35 mouse cellular contexts compared by ENCODE assay signal in the genomic region with DNA sequence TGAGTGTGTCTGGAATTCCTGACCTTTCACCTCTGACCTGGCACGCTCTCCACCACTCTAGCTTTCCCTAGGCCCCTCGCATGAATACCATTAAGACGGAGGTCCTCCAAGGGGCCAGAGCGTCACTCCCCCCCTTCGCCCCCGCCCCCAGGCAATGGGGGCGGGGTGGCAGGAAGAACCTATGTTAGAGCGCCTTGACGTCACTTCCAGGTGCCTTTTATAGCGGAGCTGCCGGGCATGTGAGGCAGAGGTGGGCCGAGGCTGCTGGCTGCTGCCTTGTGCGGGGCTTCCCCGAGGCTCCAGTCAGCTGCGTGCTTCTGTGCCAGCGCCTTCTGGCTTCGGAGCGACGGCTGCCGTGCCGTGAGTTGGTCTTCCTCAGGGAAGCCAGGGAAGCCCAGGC. TPM values are rescaled to one million over a fixed set of nuclear protein-coding genes. Genes with fewer than 3 reads are reported as not detected.
A peak's percentile ranks its signal among the peaks of the same experiment; 100 is the strongest.
DNase-seq lines count a peak whose midpoint lies in the region; ATAC-seq and TF ChIP-seq lines count a peak whose summit lies in the region.
"Had no signal": no experiment of that assay in that cellular context is flagged by ENCODE, and none has a peak within 500 bp of the region (broad histone marks: within the 10 kb centered on the region; RNA-seq: fewer than 3 reads in every experiment).

Gene Trim52, plus strand, starts transcription at position 219 of the 400 bp plus-strand sequence.

- H3K79me2 ChIP-seq in heart, adult 2 months (replicated peaks; ENCODE audit: control insufficient read depth, insufficient read depth, low read length) = no peaks in the 10 kb centered on the region

- TF ChIP-seq POLR2A in heart, adult 2 months (IDR thresholded peaks at IDR 0.05; ENCODE audit: insufficient read depth, low read depth, low read length) = no peak

- no peaks in the 10 kb centered on the region for H3K9me3 ChIP-seq in hindbrain, embryonic 14.5 days (ENCODE audit: control insufficient read depth, low read length)
- no peaks in the 10 kb centered on the region for H3K9me3 ChIP-seq in hindbrain, embryonic 11.5 days (ENCODE audit: control insufficient read depth, low read length)
- H3K9me3 ChIP-seq in E14TG2a.4 (ENCODE audit: low read length) = peaks cover 23% of the 10 kb centered on the region
- H3K9me3 ChIP-seq: neural tube, embryonic 15.5 days; stomach, embryonic 15.5 days had no signal

- DNase-seq in cerebellum, adult 11-12 months = no peak
- DNase-seq in hindbrain, embryonic 14.5 days (ENCODE audit: low spot score) = no peak
- DNase-seq in hindbrain, embryonic 11.5 days (ENCODE audit: low spot score) = no peak
- peak; percentile 86 for DNase-seq in ZHBTc4 (ENCODE audit: low read depth, low spot score)
- DNase-seq in spleen, postnatal 36 days (ENCODE audit: low spot score in 2 of 2) = no peak
- DNase-seq in heart, adult 2 months = no peak
- DNase-seq: adrenal gland, postnatal 36 days; cerebellum, adult 11 months; cerebellum, postnatal 10 days; heart, postnatal 14 days; kidney, postnatal 36 days; layer of hippocampus, postnatal 36 days; liver, embryonic 13.5 days; lung, adult 2 months; right cerebral cortex, adult 18-20 months; right cerebral cortex, postnatal 4 days had no signal

- 94% methylated on average over 21 of the region's 21 CpGs for WGBS in hindbrain, embryonic 14.5 days
- WGBS in hindbrain, embryonic 11.5 days = 94% methylated on average over 21 of the region's 21 CpGs
- WGBS in heart, adult 2 months = 96% methylated on average over 21 of the region's 21 CpGs

- intact Hi-C loops in heart, adult 2 months (cut with DNase I) = no loop called here

- no peaks in the 10 kb centered on the region for H3K27me3 ChIP-seq in hindbrain, embryonic 14.5 days (ENCODE audit: control insufficient read depth, insufficient read depth, low read length)
- no peaks in the 10 kb centered on the region for H3K27me3 ChIP-seq in hindbrain, embryonic 11.5 days (ENCODE audit: control insufficient read depth, insufficient read depth, low read length)
- no peaks in the 10 kb centered on the region for H3K27me3 ChIP-seq in E14TG2a.4 (ENCODE audit: insufficient read depth, low read length)
- no peaks in the 10 kb centered on the region for H3K27me3 ChIP-seq in heart, adult 2 months (ENCODE audit: control insufficient read depth, insufficient read depth, low read length)
- H3K27me3 ChIP-seq: heart, embryonic 12.5 days; limb, embryonic 13.5 days; liver, embryonic 13.5 days; neural tube, embryonic 15.5 days; stomach, embryonic 15.5 days had no signal

- H3K4me2 ChIP-seq in hindbrain, embryonic 14.5 days (replicated peaks) = no peak within 1 kb of the TSS
- no peak within 1 kb of the TSS for H3K4me2 ChIP-seq in hindbrain, embryonic 11.5 days (replicated peaks; ENCODE audit: low read depth, low read length)
- H3K4me2 ChIP-seq: heart, embryonic 12.5 days; limb, embryonic 13.5 days; liver, embryonic 13.5 days; neural tube, embryonic 15.5 days; stomach, embryonic 15.5 days had no signal

- 0 out of 2 replicates have a peak, but pooled peaks have one; percentile 40 for ATAC-seq in cerebellum, adult (ENCODE audit: insufficient number of reproducible peaks, low FRiP score, low TSS enrichment)
- ATAC-seq in hindbrain, embryonic 14.5 days (ENCODE audit: low FRiP score) = peak; percentile 51; the same call in 1 of the 2 replicates
- no peak for ATAC-seq in hindbrain, embryonic 11.5 days (ENCODE audit: low FRiP score)
- ATAC-seq: hindbrain, postnatal 0 days; intestine, embryonic 16.5 days had no signal

- no peak within 1 kb of the TSS for H3K4me3 ChIP-seq in hindbrain, embryonic 14.5 days (replicated peaks; ENCODE audit: low read length)
- H3K4me3 ChIP-seq in hindbrain, embryonic 11.5 days (ENCODE audit: low read depth, low read length) = no peak within 1 kb of the TSS
- H3K4me3 ChIP-seq in E14TG2a.4 (replicated peaks; ENCODE audit: low read length) = peak within 1 kb of the TSS; percentile 89
- H3K4me3 ChIP-seq in heart, adult 2 months = no peak within 1 kb of the TSS
- H3K4me3 ChIP-seq: forebrain, embryonic 10.5 days; heart, embryonic 12.5 days; limb, embryonic 13.5 days; liver, embryonic 13.5 days; midbrain, embryonic 10.5 days; neural tube, embryonic 15.5 days; stomach, embryonic 15.5 days had no signal

- no peak for TF ChIP-seq EP300 in heart, adult 2 months (IDR thresholded peaks at IDR 0.05; ENCODE audit: insufficient read depth, low read depth, low read length)

- no peaks in the 10 kb centered on the region for H3K36me3 ChIP-seq in hindbrain, embryonic 14.5 days (replicated peaks; ENCODE audit: control insufficient read depth, insufficient read depth)
- H3K36me3 ChIP-seq in hindbrain, embryonic 11.5 days (ENCODE audit: control insufficient read depth, insufficient read depth, low read length) = no peaks in the 10 kb centered on the region
- peaks cover 23% of the 10 kb centered on the region for H3K36me3 ChIP-seq in E14TG2a.4 (ENCODE audit: insufficient read depth, low read length)
- no peaks in the 10 kb centered on the region for H3K36me3 ChIP-seq in heart, adult 2 months (ENCODE audit: control insufficient read depth, insufficient read depth, low read length)
- H3K36me3 ChIP-seq: heart, embryonic 12.5 days; limb, embryonic 13.5 days; liver, embryonic 13.5 days; midbrain, embryonic 10.5 days; neural tube, embryonic 15.5 days; stomach, embryonic 15.5 days had no signal

- no peak within 1 kb of the TSS for H3K27ac ChIP-seq in hindbrain, embryonic 14.5 days
- H3K27ac ChIP-seq in hindbrain, embryonic 11.5 days (ENCODE audit: low read depth, low read length) = no peak within 1 kb of the TSS
- no peak within 1 kb of the TSS for H3K27ac ChIP-seq in heart, adult 2 months
- H3K27ac ChIP-seq: forebrain, embryonic 10.5 days; hindbrain, postnatal 0 days; limb, embryonic 13.5 days; liver, embryonic 13.5 days; midbrain, embryonic 10.5 days; neural tube, embryonic 15.5 days; stomach, embryonic 15.5 days had no signal

- no peaks in the 10 kb centered on the region for H3K4me1 ChIP-seq in hindbrain, embryonic 14.5 days (replicated peaks; ENCODE audit: control insufficient read depth, insufficient read depth, low read length)
- H3K4me1 ChIP-seq in hindbrain, embryonic 11.5 days (replicated peaks; ENCODE audit: control insufficient read depth, insufficient read depth, low read length) = no peaks in the 10 kb centered on the region
- H3K4me1 ChIP-seq in E14TG2a.4 (replicated peaks; ENCODE audit: low read depth, low read length) = peaks cover 11% of the 10 kb centered on the region; the same call in 1 of the 2 replicates
- H3K4me1 ChIP-seq in heart, adult 2 months (ENCODE audit: control insufficient read depth, insufficient read depth, low read length) = no peaks in the 10 kb centered on the region
- H3K4me1 ChIP-seq: forebrain, embryonic 10.5 days; heart, embryonic 12.5 days; limb, embryonic 13.5 days; liver, embryonic 13.5 days; midbrain, embryonic 10.5 days; neural tube, embryonic 15.5 days; stomach, embryonic 15.5 days had no signal

- H3K9ac ChIP-seq in hindbrain, embryonic 14.5 days = no peak within 1 kb of the TSS
- no peak within 1 kb of the TSS for H3K9ac ChIP-seq in hindbrain, embryonic 11.5 days (ENCODE audit: low read depth, low read length)
- no peak within 1 kb of the TSS for H3K9ac ChIP-seq in heart, adult 2 months (ENCODE audit: low read depth, low read length)
- H3K9ac ChIP-seq: heart, embryonic 12.5 days; limb, embryonic 13.5 days; liver, embryonic 13.5 days; neural tube, embryonic 15.5 days; stomach, embryonic 15.5 days had no signal

- TF ChIP-seq CTCF in E14TG2a.4 (conservative IDR thresholded peaks at IDR 0.05; ENCODE audit: low read length) = no peak
- TF ChIP-seq CTCF in heart, adult 2 months (IDR thresholded peaks at IDR 0.05) = no peak

RNA-seq across cellular contexts. Expression of gene Trim52, which starts in this region (rescaled TPM):
- polyA plus RNA-seq in hindbrain, embryonic 14.5 days (2014; fragmentation: Nextera tagmentation; extraction: Ambion mirVana) = not detected in 2 replicates
- not detected in 2 replicates for polyA plus RNA-seq in hindbrain, embryonic 11.5 days (2014; fragmentation: Nextera tagmentation; extraction: Ambion mirVana)
- total RNA-seq in heart, adult 2 months (2021) = not detected
- not detected in 2 replicates for polyA plus RNA-seq in heart, adult 2 months (2012; rRNA removed)
- total RNA-seq: adrenal gland, postnatal 36 days; gastrocnemius, adult 8-10 months; granulocyte monocyte progenitor cell, adult 5-6 weeks; heart, postnatal 14 days; hindbrain, postnatal 0 days; layer of hippocampus, adult 8-10 months; layer of hippocampus, postnatal 36 days; left cerebral cortex, postnatal 25 days had no signal
- polyA plus RNA-seq: cortical plate, adult 2 months; embryonic facial prominence, embryonic 11.5 days; forebrain, embryonic 10.5 days; frontal cortex, adult 2 months; heart, embryonic 12.5 days; hindbrain, postnatal 0 days; intestine, embryonic 16.5 days; kidney, embryonic 14.5 days; limb, embryonic 13.5 days; liver, embryonic 13.5 days; lung, adult 2 months; midbrain, embryonic 10.5 days; neural tube, embryonic 15.5 days; stomach, embryonic 15.5 days; thymus, postnatal 0 days had no signal

Comparison
In these comparisons a context has a peak if more than half of its experiments do, and no peak if none do; other contexts are left out.
1. Peak in ATAC-seq in hindbrain, embryonic 14.5 days; RNA of the gene not detected or under 1 TPM.